Mouse (Mus musculus) megakaryocyte, embryonic 14.5 days (primary cell): ENCODE data around the gene Nfam1. TPM values are rescaled to one million over a fixed set of nuclear protein-coding genes. Genes with fewer than 3 reads are reported as not detected.

Experiments used
- H3K27me3 ChIP-seq: replicated peaks from 2 replicates; pipeline ENCODE3; 2012; ENCODE audit warnings: inconsistent platforms
- H3K36me3 ChIP-seq: replicated peaks from 2 replicates; pipeline ENCODE3; 2012; ENCODE audit warnings: low read length, inconsistent platforms, mixed read lengths
- H3K4me1 ChIP-seq: 2 replicates; pipeline ENCODE4 v1.6.1; 2012; ENCODE audit warnings: inconsistent platforms
- H3K4me3 ChIP-seq: replicated peaks from 2 replicates; pipeline ENCODE3; 2012; ENCODE audit warnings: moderate library complexity, mild to moderate bottlenecking, inconsistent platforms
- H3K9me3 ChIP-seq: 2 replicates; pipeline ENCODE4 v1.6.1; 2012; ENCODE audit warnings: inconsistent platforms
- FLI1 ChIP-seq: IDR thresholded peaks from 2 replicates; pipeline ENCODE4 v1.6.1; 2012; ENCODE audit warnings: low read length, inconsistent platforms, mixed read lengths
- GATA1 ChIP-seq: IDR thresholded peaks from 3 replicates; pipeline ENCODE4 v1.6.1; 2012; ENCODE audit warnings: mixed read lengths, low read length, inconsistent platforms, borderline replicate concordance
- polyA plus RNA-seq: library from polyadenylated mRNA; stranded (reverse); fragments of >175 nt; gene quantifications from 2 replicates; pipeline ENCODE4 v1.2.3, GENCODE M21; 2012; ENCODE audit warnings: low replicate concordance; ENCODE audit not compliant: insufficient read depth

Nfam1 gene
- polyA plus RNA-seq, 1 experiment, result 7.7 TPM

- H3K36me3 ChIP-seq, result no peaks in the 10 kb centered on the region
- peaks cover 82% of the 10 kb centered on the region for H3K27me3 ChIP-seq
- TF ChIP-seq FLI1 (no peak), GATA1 (no peak)
- no peaks in the 10 kb centered on the region for H3K9me3 ChIP-seq
- peaks cover 61% of the 10 kb centered on the region for H3K4me1 ChIP-seq
- H3K4me3 ChIP-seq, result peak overlapping the region; percentile 84
These were observed 70.0 kb downstream of the Nfam1 start for GRCm38 (mm10) chr15:82963090-82963489.

- Histone ChIP-seq H3K4me3 (peak overlapping the region; percentile 15), H3K27me3 (peaks cover 85% of the 10 kb centered on the region), H3K36me3 (no peaks in the 10 kb centered on the region), H3K4me1 (peaks cover 61% of the 10 kb centered on the region), H3K9me3 (no peaks in the 10 kb centered on the region)
- TF ChIP-seq FLI1, result no peak
- TF ChIP-seq GATA1, result no peak
These were observed 70.6 kb downstream of the Nfam1 start for GRCm38 (mm10) chr15:82962536-82962935.

GRCm38 (mm10) chr15:82960786-82961561, 72.1 kb downstream of the Nfam1 start:
- TF ChIP-seq FLI1 (no peak), GATA1 (no peak)
- H3K36me3 ChIP-seq, result no peaks in the 10 kb centered on the region
- peaks cover 92% of the 10 kb centered on the region for H3K27me3 ChIP-seq
- no peak overlapping the region for H3K4me3 ChIP-seq
- H3K9me3 ChIP-seq, result no peaks in the 10 kb centered on the region
- H3K4me1 ChIP-seq, result peaks cover 71% of the 10 kb centered on the region

- peaks cover 73% of the 10 kb centered on the region for H3K4me1 ChIP-seq
- H3K36me3 ChIP-seq, result no peaks in the 10 kb centered on the region
- peaks cover 94% of the 10 kb centered on the region for H3K27me3 ChIP-seq
- H3K4me3 ChIP-seq, result no peak overlapping the region
- TF ChIP-seq GATA1 (no peak), FLI1 (no peak)
- no peaks in the 10 kb centered on the region for H3K9me3 ChIP-seq
These were observed 74.0 kb downstream of the Nfam1 start for GRCm38 (mm10) chr15:82959151-82959550.

DNA sequence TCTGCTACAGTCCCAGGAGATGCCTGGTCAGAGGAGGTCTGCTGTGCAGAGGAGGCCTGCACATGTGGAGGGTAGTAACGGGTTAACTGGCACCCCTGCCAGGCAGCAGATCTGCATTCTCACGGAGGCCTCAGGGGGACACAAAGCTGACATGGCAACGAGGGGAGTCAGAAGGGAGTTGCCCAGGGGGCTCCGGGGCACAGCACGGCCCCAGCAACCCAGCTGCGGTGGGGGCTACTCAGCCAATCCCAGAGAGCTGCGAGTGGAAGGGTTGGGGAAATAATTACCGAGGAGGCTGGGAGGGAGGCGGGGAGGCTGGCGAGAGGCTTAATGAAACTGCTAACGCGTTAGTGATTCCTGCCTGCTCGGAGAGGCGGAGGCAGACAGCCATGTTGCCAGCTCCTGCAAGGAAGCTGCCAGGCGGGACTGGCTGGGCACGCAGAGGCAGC, 74.8 kb downstream of the Nfam1 start:
- no peaks in the 10 kb centered on the region for H3K36me3 ChIP-seq
- TF ChIP-seq FLI1 (no peak), GATA1 (no peak)
- H3K4me1 ChIP-seq, result peaks cover 76% of the 10 kb centered on the region
- peak overlapping the region; percentile 69 for H3K4me3 ChIP-seq
- H3K27me3 ChIP-seq, result peaks cover 100% of the 10 kb centered on the region
- no peaks in the 10 kb centered on the region for H3K9me3 ChIP-seq

DNA sequence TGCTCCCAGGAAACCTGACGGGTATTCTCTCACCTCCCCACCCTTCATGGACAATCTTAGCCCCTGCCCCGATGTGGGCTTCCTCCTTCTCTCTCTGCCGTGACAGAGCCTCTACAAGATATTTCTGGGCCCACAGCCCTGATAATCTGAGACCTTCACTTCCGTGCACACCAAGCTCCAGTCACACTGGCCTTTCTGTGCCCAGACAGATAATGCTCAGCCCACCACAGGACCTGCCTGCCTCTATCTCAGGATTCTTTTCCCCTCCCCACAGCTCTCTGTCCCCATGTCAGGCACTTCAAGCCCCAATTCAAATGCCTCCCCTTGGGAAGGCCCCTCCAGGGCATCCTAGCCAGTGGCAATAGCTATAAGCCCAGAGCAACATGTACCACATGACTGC, 76.4 kb downstream of the Nfam1 start:
- no peaks in the 10 kb centered on the region for H3K36me3 ChIP-seq
- H3K9me3 ChIP-seq, result no peaks in the 10 kb centered on the region
- H3K4me3 ChIP-seq, result peak overlapping the region; percentile 1
- peaks cover 100% of the 10 kb centered on the region for H3K27me3 ChIP-seq
- H3K4me1 ChIP-seq, result peaks cover 79% of the 10 kb centered on the region
- TF ChIP-seq FLI1, result no peak
- no peak for TF ChIP-seq GATA1

DNA sequence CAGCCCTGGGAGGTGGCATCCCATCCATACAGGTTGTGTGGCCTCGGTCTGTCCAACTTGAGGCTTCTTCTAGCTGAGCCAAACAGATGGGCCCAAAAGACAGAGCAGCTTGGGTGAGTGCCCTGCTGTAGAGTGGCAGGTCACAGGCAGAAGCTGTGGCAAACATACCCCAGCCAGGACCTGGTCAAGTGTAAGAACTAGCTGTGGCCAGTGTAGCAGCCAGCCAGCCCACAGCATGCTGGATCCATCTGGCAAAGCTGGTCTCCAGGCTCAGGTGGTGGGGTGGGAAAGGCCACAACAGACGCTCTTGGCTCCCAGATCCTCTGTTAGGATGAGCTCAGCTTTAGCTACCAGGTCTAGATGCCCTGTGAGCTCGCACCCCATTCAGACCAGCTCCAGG, 76.8 kb downstream of the Nfam1 start:
- TF ChIP-seq FLI1 (no peak), GATA1 (no peak)
- H3K4me1 ChIP-seq, result peaks cover 75% of the 10 kb centered on the region
- H3K36me3 ChIP-seq, result no peaks in the 10 kb centered on the region
- peak overlapping the region; percentile 1 for H3K4me3 ChIP-seq
- H3K27me3 ChIP-seq, result peaks cover 100% of the 10 kb centered on the region
- no peaks in the 10 kb centered on the region for H3K9me3 ChIP-seq

DNA sequence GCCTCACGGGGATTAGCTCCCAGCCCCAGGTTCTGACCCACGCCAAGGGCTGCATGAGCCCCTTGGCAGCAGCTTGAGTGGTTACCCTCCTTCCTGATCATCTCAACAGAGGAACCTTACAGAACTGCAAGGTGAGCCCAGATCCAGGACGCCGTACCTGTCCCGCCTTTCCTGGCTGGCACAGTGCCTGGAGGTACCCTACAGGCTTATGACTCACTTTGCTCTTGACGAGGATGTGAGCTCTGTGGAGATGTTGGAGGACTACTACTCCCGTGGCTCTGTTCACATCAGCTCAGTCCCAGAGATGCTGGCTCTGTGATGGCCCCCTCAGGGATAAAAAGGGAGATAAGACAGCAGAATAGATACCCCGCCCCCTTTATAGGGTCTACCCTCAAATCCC, 77.8 kb downstream of the Nfam1 start:
- Histone ChIP-seq H3K4me3 (no peak overlapping the region), H3K36me3 (no peaks in the 10 kb centered on the region), H3K4me1 (peaks cover 65% of the 10 kb centered on the region), H3K9me3 (no peaks in the 10 kb centered on the region), H3K27me3 (peaks cover 100% of the 10 kb centered on the region)
- TF ChIP-seq FLI1 (no peak), GATA1 (no peak)

- Histone ChIP-seq H3K27me3 (peaks cover 100% of the 10 kb centered on the region), H3K4me1 (peaks cover 57% of the 10 kb centered on the region), H3K9me3 (no peaks in the 10 kb centered on the region), H3K36me3 (no peaks in the 10 kb centered on the region), H3K4me3 (no peak overlapping the region)
- TF ChIP-seq GATA1 (no peak), FLI1 (no peak)
These were observed 79.1 kb downstream of the Nfam1 start for GRCm38 (mm10) chr15:82954034-82954433.

- TF ChIP-seq GATA1, result no peak
- TF ChIP-seq FLI1, result no peak
These were observed 80.0 kb downstream of the Nfam1 start for GRCm38 (mm10) chr15:82953096-82953495.

More at GRCm38 (mm10) chr15:82953096-82953495, 80.0 kb downstream of the Nfam1 start:
- Histone ChIP-seq H3K36me3 (no peaks in the 10 kb centered on the region), H3K4me3 (no peak overlapping the region), H3K4me1 (peaks cover 51% of the 10 kb centered on the region), H3K27me3 (peaks cover 100% of the 10 kb centered on the region), H3K9me3 (no peaks in the 10 kb centered on the region)
